Mouse (Mus musculus): ENCODE results near the gene Rnf144b. TPM values are rescaled to one million over a fixed set of nuclear protein-coding genes. Genes with fewer than 3 reads are reported as not detected.

The Rnf144b gene
- polyA plus RNA-seq, 1 experiment: 2.4 TPM

DNA sequence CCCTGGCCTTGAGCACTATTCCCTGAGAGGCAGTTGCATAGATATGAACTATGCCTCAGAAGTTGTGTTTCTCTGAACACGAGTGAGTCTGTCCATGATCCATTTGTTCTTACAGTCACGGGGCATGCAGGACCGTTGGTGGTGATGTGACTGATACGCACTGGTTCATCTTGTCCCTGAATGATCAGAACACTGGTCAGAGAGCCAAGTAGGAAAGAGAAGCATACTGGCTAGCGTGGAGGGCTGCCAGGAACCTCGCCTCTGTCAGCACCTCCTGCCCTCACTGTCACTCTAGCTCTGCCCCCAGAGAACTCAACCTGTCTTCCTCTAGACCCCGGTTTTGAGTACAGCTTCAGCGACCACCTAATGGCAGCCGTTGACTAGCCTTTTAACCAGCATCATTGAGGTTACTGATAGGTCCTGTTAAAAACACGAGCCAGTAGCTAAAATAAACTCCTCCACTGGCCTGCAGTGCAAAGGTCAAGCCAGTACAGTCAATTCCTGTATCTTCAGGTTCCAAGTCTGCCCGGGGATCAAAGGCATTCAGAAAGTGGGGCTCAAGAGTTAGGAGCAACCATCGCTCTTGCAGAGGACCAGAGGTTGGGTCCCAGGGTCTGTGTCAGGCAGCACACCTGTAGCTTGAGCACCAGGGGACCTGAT is 77.7 kb downstream of the Rnf144b start:
- no peaks in the 10 kb centered on the region for H3K27me3 ChIP-seq (ENCODE audit: control insufficient read depth, insufficient read depth, low read length)
- no peak overlapping the region for H3K27ac ChIP-seq (ENCODE audit: insufficient read depth, low read depth, low read length)
- TF ChIP-seq POLR2A (IDR thresholded peaks at IDR 0.05; ENCODE audit: low read depth, low read length) (no peak), CTCF (IDR thresholded peaks at IDR 0.05; ENCODE audit: extremely low read depth, insufficient read length, insufficient replicate concordance, low read depth, low read length) (no peak)
- H3K4me1 ChIP-seq (ENCODE audit: control insufficient read depth, insufficient read depth, insufficient read length, low read length): peaks cover 8% of the 10 kb centered on the region
- no peaks in the 10 kb centered on the region for H3K36me3 ChIP-seq (ENCODE audit: control insufficient read depth, insufficient read depth, low read length)
- no peak overlapping the region for H3K4me3 ChIP-seq (ENCODE audit: low read depth, low read length)
- 61% methylated on average over 12 of the region's 12 CpGs for WGBS

- TF ChIP-seq CTCF (IDR thresholded peaks at IDR 0.05; ENCODE audit: extremely low read depth, insufficient read length, insufficient replicate concordance, low read depth, low read length) (no peak), POLR2A (IDR thresholded peaks at IDR 0.05; ENCODE audit: low read depth, low read length) (no peak)
- Histone ChIP-seq H3K27ac (ENCODE audit: insufficient read depth, low read depth, low read length) (no peak overlapping the region), H3K4me3 (ENCODE audit: low read depth, low read length) (no peak overlapping the region), H3K36me3 (ENCODE audit: control insufficient read depth, insufficient read depth, low read length) (no peaks in the 10 kb centered on the region), H3K27me3 (ENCODE audit: control insufficient read depth, insufficient read depth, low read length) (no peaks in the 10 kb centered on the region), H3K4me1 (ENCODE audit: control insufficient read depth, insufficient read depth, insufficient read length, low read length) (peaks cover 8% of the 10 kb centered on the region)
- WGBS: 66% methylated on average over 13 of the region's 13 CpGs
Observed at GRCm38 (mm10) chr13:47201962-47202624, 79.6 kb downstream of the Rnf144b start.

- 62% methylated on average over 4 of the region's 4 CpGs for WGBS
- H3K27me3 ChIP-seq (ENCODE audit: control insufficient read depth, insufficient read depth, low read length): no peaks in the 10 kb centered on the region
- H3K4me1 ChIP-seq (ENCODE audit: control insufficient read depth, insufficient read depth, insufficient read length, low read length): no peaks in the 10 kb centered on the region
- no peak overlapping the region for H3K27ac ChIP-seq (ENCODE audit: insufficient read depth, low read depth, low read length)
- H3K4me3 ChIP-seq (ENCODE audit: low read depth, low read length): no peak overlapping the region
- no peak for TF ChIP-seq CTCF (IDR thresholded peaks at IDR 0.05; ENCODE audit: extremely low read depth, insufficient read length, insufficient replicate concordance, low read depth, low read length)
- no peak for TF ChIP-seq POLR2A (IDR thresholded peaks at IDR 0.05; ENCODE audit: low read depth, low read length)
- no peaks in the 10 kb centered on the region for H3K36me3 ChIP-seq (ENCODE audit: control insufficient read depth, insufficient read depth, low read length)
Observed at GRCm38 (mm10) chr13:47210496-47210895, 88.0 kb downstream of the Rnf144b start.

DNA sequence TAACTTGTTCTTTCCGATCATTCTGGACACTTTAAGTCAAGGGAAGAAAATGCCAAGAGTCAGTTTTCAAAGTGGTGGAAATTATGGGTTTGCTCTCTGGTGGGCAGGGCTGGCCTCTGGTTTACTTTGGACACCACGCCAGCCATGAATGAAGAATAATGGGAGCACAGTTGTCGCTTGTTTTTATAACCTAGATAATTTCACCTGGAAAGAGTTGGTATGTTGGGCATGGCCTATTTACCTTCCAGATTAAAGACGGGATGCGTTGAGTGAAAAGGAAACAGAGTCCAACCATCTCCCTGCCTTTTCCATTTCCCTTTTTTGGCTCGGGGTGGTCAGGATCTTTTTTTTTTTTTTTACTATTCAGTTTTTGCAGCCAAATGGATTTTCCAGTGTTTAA is 88.5 kb downstream of the Rnf144b start:
- H3K4me3 ChIP-seq (ENCODE audit: low read depth, low read length): no peak overlapping the region
- 44% methylated on average over 6 of the region's 6 CpGs for WGBS

GRCm38 (mm10) chr13:47211581-47211980 is 89.1 kb downstream of the Rnf144b start:
- Histone ChIP-seq H3K4me3 (ENCODE audit: low read depth, low read length) (no peak overlapping the region), H3K27me3 (ENCODE audit: control insufficient read depth, insufficient read depth, low read length) (no peaks in the 10 kb centered on the region), H3K4me1 (ENCODE audit: control insufficient read depth, insufficient read depth, insufficient read length, low read length) (no peaks in the 10 kb centered on the region), H3K27ac (ENCODE audit: insufficient read depth, low read depth, low read length) (no peak overlapping the region), H3K36me3 (ENCODE audit: control insufficient read depth, insufficient read depth, low read length) (no peaks in the 10 kb centered on the region)
- TF ChIP-seq CTCF (IDR thresholded peaks at IDR 0.05; ENCODE audit: extremely low read depth, insufficient read length, insufficient replicate concordance, low read depth, low read length): no peak
- TF ChIP-seq POLR2A (IDR thresholded peaks at IDR 0.05; ENCODE audit: low read depth, low read length): no peak
- WGBS: 88% methylated on average over 7 of the region's 7 CpGs

More for the DNA sequence above, 88.5 kb downstream of the Rnf144b start:
- H3K27me3 ChIP-seq (ENCODE audit: control insufficient read depth, insufficient read depth, low read length): no peaks in the 10 kb centered on the region
- no peaks in the 10 kb centered on the region for H3K36me3 ChIP-seq (ENCODE audit: control insufficient read depth, insufficient read depth, low read length)
- H3K4me1 ChIP-seq (ENCODE audit: control insufficient read depth, insufficient read depth, insufficient read length, low read length): no peaks in the 10 kb centered on the region
- TF ChIP-seq CTCF (IDR thresholded peaks at IDR 0.05; ENCODE audit: extremely low read depth, insufficient read length, insufficient replicate concordance, low read depth, low read length) (no peak), POLR2A (IDR thresholded peaks at IDR 0.05; ENCODE audit: low read depth, low read length) (no peak)
- no peak overlapping the region for H3K27ac ChIP-seq (ENCODE audit: insufficient read depth, low read depth, low read length)

- H3K36me3 ChIP-seq (ENCODE audit: control insufficient read depth, insufficient read depth, low read length): no peaks in the 10 kb centered on the region
- H3K4me1 ChIP-seq (ENCODE audit: control insufficient read depth, insufficient read depth, insufficient read length, low read length): no peaks in the 10 kb centered on the region
- H3K4me3 ChIP-seq (ENCODE audit: low read depth, low read length): no peak overlapping the region
- WGBS: 94% methylated on average over 10 of the region's 10 CpGs
- no peaks in the 10 kb centered on the region for H3K27me3 ChIP-seq (ENCODE audit: control insufficient read depth, insufficient read depth, low read length)
- no peak overlapping the region for H3K27ac ChIP-seq (ENCODE audit: insufficient read depth, low read depth, low read length)
- TF ChIP-seq CTCF (IDR thresholded peaks at IDR 0.05; ENCODE audit: extremely low read depth, insufficient read length, insufficient replicate concordance, low read depth, low read length): no peak
- TF ChIP-seq POLR2A (IDR thresholded peaks at IDR 0.05; ENCODE audit: low read depth, low read length): no peak
Observed at GRCm38 (mm10) chr13:47213817-47214216, 91.4 kb downstream of the Rnf144b start.

DNA sequence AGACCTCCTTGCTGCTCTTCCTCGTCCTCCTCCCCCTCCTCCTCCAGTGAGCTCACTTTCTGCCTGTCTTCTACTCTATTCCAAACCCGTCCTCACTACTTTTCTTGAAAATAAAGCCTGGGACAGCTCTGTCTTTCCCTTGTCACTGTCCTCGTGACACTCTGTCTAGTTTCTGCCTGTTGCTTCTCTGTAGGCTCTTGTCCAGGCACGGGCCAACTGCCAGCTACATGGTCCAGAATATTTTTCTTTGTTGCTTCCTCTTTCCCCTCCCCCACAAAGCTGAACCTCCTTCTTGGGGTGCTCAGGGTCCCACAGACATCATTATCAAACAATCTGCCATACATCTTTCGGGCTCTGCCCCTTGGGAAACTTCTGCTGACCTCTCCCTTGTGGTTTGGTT is 92.4 kb downstream of the Rnf144b start:
- Histone ChIP-seq H3K4me1 (ENCODE audit: control insufficient read depth, insufficient read depth, insufficient read length, low read length) (no peaks in the 10 kb centered on the region), H3K4me3 (ENCODE audit: low read depth, low read length) (no peak overlapping the region), H3K36me3 (ENCODE audit: control insufficient read depth, insufficient read depth, low read length) (no peaks in the 10 kb centered on the region), H3K27ac (ENCODE audit: insufficient read depth, low read depth, low read length) (no peak overlapping the region), H3K27me3 (ENCODE audit: control insufficient read depth, insufficient read depth, low read length) (no peaks in the 10 kb centered on the region)
- WGBS: 50% methylated on average over 5 of the region's 5 CpGs
- TF ChIP-seq POLR2A (IDR thresholded peaks at IDR 0.05; ENCODE audit: low read depth, low read length) (no peak), CTCF (IDR thresholded peaks at IDR 0.05; ENCODE audit: extremely low read depth, insufficient read length, insufficient replicate concordance, low read depth, low read length) (no peak)
